Mouse (Mus musculus) C2C12 (cell line): ENCODE results near the gene Sdc1. TPM values are rescaled to one million over a fixed set of nuclear protein-coding genes. Genes with fewer than 3 reads are reported as not detected.

ENCODE experiments used
- H3K27me3 ChIP-seq: one replicate; pipeline ENCODE4 v1.6.1; 2011; ENCODE audit not compliant: control insufficient read depth, insufficient read depth, insufficient read length
- H3K36me3 ChIP-seq: one replicate; pipeline ENCODE4 v1.6.1; 2011; ENCODE audit not compliant: control insufficient read depth, insufficient read depth
- H3K4me3 ChIP-seq: one replicate; pipeline ENCODE4 v1.5.1; 2011; ENCODE audit warnings: mild to moderate bottlenecking, control low read depth; ENCODE audit not compliant: poor library complexity, insufficient read depth, severe bottlenecking
- H3K79me2 ChIP-seq: one replicate; pipeline ENCODE4 v1.6.1; 2011; ENCODE audit not compliant: control insufficient read depth, insufficient read depth
- H3K79me3 ChIP-seq: one replicate; pipeline ENCODE4 v1.6.1; 2011; ENCODE audit warnings: low read depth, control low read depth
- H3ac ChIP-seq: one replicate; pipeline ENCODE3; 2011; ENCODE audit warnings: low read depth; ENCODE audit not compliant: control insufficient read depth, insufficient read length
- CEBPB ChIP-seq: IDR thresholded peaks from one replicate; pipeline ENCODE4 v1.6.1; 2011; ENCODE audit warnings: low read depth, mild to moderate bottlenecking, control low read depth, moderate library complexity
- CTCF ChIP-seq: IDR thresholded peaks from one replicate; pipeline ENCODE4 v1.5.1; 2011; ENCODE audit not compliant: control insufficient read depth, insufficient read depth, insufficient read length
- FOSL1 ChIP-seq: IDR thresholded peaks from one replicate; pipeline ENCODE4 v1.8.0; 2011; ENCODE audit warnings: mild to moderate bottlenecking, low read length; ENCODE audit not compliant: poor library complexity, insufficient read depth, severe bottlenecking
- MAX ChIP-seq: IDR thresholded peaks from one replicate; pipeline ENCODE4 v1.6.1; 2011; ENCODE audit warnings: mild to moderate bottlenecking, control low read depth
- MYOD1 ChIP-seq: IDR thresholded peaks from one replicate; pipeline ENCODE4 v1.6.1; 2011; ENCODE audit warnings: low read depth; ENCODE audit not compliant: control insufficient read depth, insufficient read length
- MYOG ChIP-seq: IDR thresholded peaks from one replicate; pipeline ENCODE4 v1.6.1; 2011; ENCODE audit not compliant: control insufficient read depth, insufficient read length; ENCODE audit errors: extremely low read depth
- USF1 ChIP-seq: IDR thresholded peaks from one replicate; pipeline ENCODE4 v1.6.1; 2011; ENCODE audit warnings: low read depth, mild to moderate bottlenecking, control low read depth, moderate library complexity
- polyA plus RNA-seq: library from polyadenylated mRNA; unstranded; fragments of >200 nt; fragmentation: generic; extraction: Trizol; gene quantifications from one replicate; pipeline ENCODE4 v1.2.1, GENCODE M21; 2012; ENCODE audit warnings: missing spikeins

The Sdc1 gene
- polyA plus RNA-seq, 1 experiment: 112 TPM

- TF ChIP-seq FOSL1: no peak
- TF ChIP-seq USF1: no peak
- TF ChIP-seq CTCF: no peak
- TF ChIP-seq MYOD1: no peak
- TF ChIP-seq MAX: no peak
- TF ChIP-seq MYOG: no peak
- no peak for TF ChIP-seq CEBPB
- Histone ChIP-seq H3K79me3 (no peaks in the 10 kb centered on the region), H3K27me3 (no peaks in the 10 kb centered on the region), H3K79me2 (no peaks in the 10 kb centered on the region), H3K4me3 (no peak overlapping the region), H3K36me3 (no peaks in the 10 kb centered on the region), H3ac (no peak overlapping the region)
Measured at GRCm38 (mm10) chr12:8764221-8764930, 6.7 kb upstream of the Sdc1 start.

GRCm38 (mm10) chr12:8771844-8772380 is 789 bp downstream of the Sdc1 start:
- H3K79me2 ChIP-seq: peaks cover 56% of the 10 kb centered on the region
- peak overlapping the region; percentile 94 for H3K4me3 ChIP-seq
- peaks cover 49% of the 10 kb centered on the region for H3K79me3 ChIP-seq
- H3K36me3 ChIP-seq: peaks cover 3% of the 10 kb centered on the region
- H3K27me3 ChIP-seq: no peaks in the 10 kb centered on the region
- no peak for TF ChIP-seq CTCF
- no peak for TF ChIP-seq FOSL1
- TF ChIP-seq MYOD1: no peak
- no peak for TF ChIP-seq USF1
- H3ac ChIP-seq: peak overlapping the region; percentile 95

GRCm38 (mm10) chr12:8772451-8773143 is 1.5 kb downstream of the Sdc1 start:
- H3K4me3 ChIP-seq: peak overlapping the region; percentile 94
- peak; percentile 56 for TF ChIP-seq MAX
- TF ChIP-seq USF1: no peak

DNA sequence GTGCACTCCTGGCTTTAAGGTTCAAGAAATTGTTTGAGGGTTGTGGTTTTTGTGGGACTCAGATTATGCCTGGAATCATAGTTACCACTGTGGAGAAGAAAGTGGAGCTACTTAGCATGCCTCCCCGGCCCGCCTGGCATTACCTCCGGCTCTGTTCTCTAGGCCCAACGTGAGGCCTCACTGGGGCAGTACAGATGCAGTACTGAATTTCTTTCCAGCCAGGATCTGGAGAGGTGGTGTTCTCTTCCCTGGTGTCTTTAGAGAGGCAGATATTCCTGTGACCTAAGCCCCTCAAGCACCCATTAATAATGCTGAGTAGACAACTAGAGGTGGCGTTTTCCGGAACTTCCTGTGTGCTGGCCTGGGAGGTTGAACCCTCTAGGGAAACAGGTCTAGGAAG is 2.2 kb downstream of the Sdc1 start:
- Histone ChIP-seq H3K79me2 (peaks cover 71% of the 10 kb centered on the region), H3K27me3 (no peaks in the 10 kb centered on the region), H3K4me3 (peak overlapping the region; percentile 94), H3K79me3 (peaks cover 59% of the 10 kb centered on the region), H3K36me3 (peaks cover 8% of the 10 kb centered on the region), H3ac (peak overlapping the region; percentile 10)
- TF ChIP-seq USF1: no peak
- no peak for TF ChIP-seq CTCF
- no peak for TF ChIP-seq MYOD1
- no peak for TF ChIP-seq MYOG
- no peak for TF ChIP-seq MAX
- TF ChIP-seq CEBPB: no peak
- no peak for TF ChIP-seq FOSL1

More at GRCm38 (mm10) chr12:8772451-8773143, 1.5 kb downstream of the Sdc1 start:
- H3K36me3 ChIP-seq: peaks cover 8% of the 10 kb centered on the region
- H3K79me3 ChIP-seq: peaks cover 55% of the 10 kb centered on the region
- peaks cover 63% of the 10 kb centered on the region for H3K79me2 ChIP-seq
- H3ac ChIP-seq: peak overlapping the region; percentile 95
- no peaks in the 10 kb centered on the region for H3K27me3 ChIP-seq

- no peaks in the 10 kb centered on the region for H3K27me3 ChIP-seq
- H3K79me2 ChIP-seq: peaks cover 79% of the 10 kb centered on the region
- no peak overlapping the region for H3K4me3 ChIP-seq
- no peak overlapping the region for H3ac ChIP-seq
- TF ChIP-seq CTCF (no peak), MAX (no peak), CEBPB (no peak)
- H3K36me3 ChIP-seq: peaks cover 8% of the 10 kb centered on the region
- peaks cover 68% of the 10 kb centered on the region for H3K79me3 ChIP-seq
Measured at GRCm38 (mm10) chr12:8774183-8774582, 3.1 kb downstream of the Sdc1 start.

DNA sequence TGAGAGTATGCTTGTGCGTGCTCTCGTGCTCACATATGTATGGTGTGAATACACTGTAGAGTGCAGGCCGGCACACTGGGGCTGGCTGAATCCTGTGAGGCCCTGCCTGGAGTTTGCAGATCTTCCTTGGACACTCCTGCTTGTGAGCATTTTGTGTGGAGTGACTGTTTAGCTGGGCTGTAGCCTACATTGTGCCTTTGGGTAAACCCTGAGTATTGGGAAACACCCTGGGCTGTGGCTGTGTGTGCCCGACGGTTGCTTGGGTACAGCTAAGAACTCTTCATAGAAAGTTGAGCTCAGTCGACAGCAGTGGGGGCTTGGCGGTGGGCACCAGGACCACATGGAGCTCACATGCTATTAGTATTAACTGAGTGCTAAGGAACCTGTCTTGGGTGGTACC is 5.1 kb downstream of the Sdc1 start:
- TF ChIP-seq MAX: no peak
- no peak for TF ChIP-seq MYOD1
- TF ChIP-seq CEBPB: no peak
- no peak for TF ChIP-seq USF1
- no peak for TF ChIP-seq CTCF
- TF ChIP-seq FOSL1: no peak
- TF ChIP-seq MYOG: no peak
- Histone ChIP-seq H3K27me3 (no peaks in the 10 kb centered on the region), H3K79me3 (peaks cover 86% of the 10 kb centered on the region), H3K36me3 (peaks cover 8% of the 10 kb centered on the region), H3ac (no peak overlapping the region), H3K79me2 (peaks cover 99% of the 10 kb centered on the region), H3K4me3 (no peak overlapping the region)
